In the genomic region with DNA sequence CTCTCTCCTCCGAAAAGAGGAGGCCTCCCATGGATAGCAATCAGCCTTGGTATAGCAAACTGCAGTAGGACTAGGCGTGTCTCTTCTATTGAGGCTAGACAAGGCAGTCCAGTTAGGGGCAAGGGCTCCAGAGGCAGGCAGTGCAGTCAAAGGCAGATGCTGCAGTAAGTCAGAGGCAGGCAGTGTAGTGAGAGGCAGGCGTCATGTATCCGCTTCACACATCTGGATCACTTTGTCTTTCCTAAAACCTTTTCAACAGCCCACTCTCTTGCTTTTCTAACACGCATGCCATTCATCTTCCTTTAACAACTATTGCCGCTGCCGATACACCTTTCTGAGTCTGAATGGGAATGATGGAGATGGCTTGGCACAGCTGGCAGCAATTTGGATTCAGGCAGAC, we compare ENCODE assay signal across 17 mouse cellular contexts. TPM values are rescaled to one million over a fixed set of nuclear protein-coding genes. Genes with fewer than 3 reads are reported as not detected.
DNase-seq lines count a peak whose midpoint lies in the region; ATAC-seq and TF ChIP-seq lines count a peak whose summit lies in the region.
"Had no signal": no experiment of that assay in that cellular context is flagged by ENCODE, and none has a peak within 500 bp of the region (broad histone marks: within the 10 kb centered on the region; RNA-seq: fewer than 3 reads in every experiment).

A gene (plus strand): TSS at position 301 of the 400 bp plus-strand sequence.

- TF ChIP-seq POLR2A in brain, embryonic 14.5 days (IDR thresholded peaks at IDR 0.05; ENCODE audit: borderline replicate concordance, extremely low read depth, insufficient read depth, insufficient read length, poor library complexity, severe bottlenecking), result no peak

- H3K4me3 ChIP-seq in kidney, embryonic 14.5 days (ENCODE audit: low read length), result no peak within 1 kb of the TSS
- no peak within 1 kb of the TSS for H3K4me3 ChIP-seq in forebrain, embryonic 14.5 days (ENCODE audit: low read depth, low read length)
- H3K4me3 ChIP-seq in midbrain, embryonic 12.5 days, result no peak within 1 kb of the TSS
- H3K4me3 ChIP-seq in intestine, embryonic 16.5 days (ENCODE audit: low read length), result no peak within 1 kb of the TSS
- H3K4me3 ChIP-seq: kidney, embryonic 15.5 days; liver, embryonic 15.5 days had no signal

- 71% methylated on average over 7 of the region's 7 CpGs for WGBS in kidney, embryonic 14.5 days
- 77% methylated on average over 7 of the region's 7 CpGs for WGBS in forebrain, embryonic 14.5 days
- WGBS in midbrain, embryonic 12.5 days, result 75% methylated on average over 7 of the region's 7 CpGs
- WGBS in intestine, embryonic 16.5 days, result 70% methylated on average over 7 of the region's 7 CpGs

- no peak within 1 kb of the TSS for H3K27ac ChIP-seq in kidney, embryonic 14.5 days (ENCODE audit: low read depth, low read length)
- no peak within 1 kb of the TSS for H3K27ac ChIP-seq in forebrain, embryonic 14.5 days (ENCODE audit: low read depth, low read length)
- no peak within 1 kb of the TSS for H3K27ac ChIP-seq in midbrain, embryonic 12.5 days (replicated peaks)
- no peak within 1 kb of the TSS for H3K27ac ChIP-seq in intestine, embryonic 16.5 days (ENCODE audit: low read length)
- H3K27ac ChIP-seq: kidney, embryonic 15.5 days; liver, embryonic 15.5 days had no signal

- H3K4me1 ChIP-seq in kidney, embryonic 14.5 days (ENCODE audit: control insufficient read depth, insufficient read depth, low read length), result peaks cover 5% of the 10 kb centered on the region
- H3K4me1 ChIP-seq in forebrain, embryonic 14.5 days (ENCODE audit: control insufficient read depth, insufficient read depth, low read length), result peaks cover 10% of the 10 kb centered on the region
- peaks cover 13% of the 10 kb centered on the region for H3K4me1 ChIP-seq in midbrain, embryonic 12.5 days
- peaks cover 4% of the 10 kb centered on the region; the same call in 1 of the 2 replicates for H3K4me1 ChIP-seq in intestine, embryonic 16.5 days (ENCODE audit: control insufficient read depth, insufficient read depth, low read length)

- H3K4me2 ChIP-seq in kidney, embryonic 14.5 days (replicated peaks; ENCODE audit: low read depth, low read length), result no peak within 1 kb of the TSS
- no peak within 1 kb of the TSS for H3K4me2 ChIP-seq in forebrain, embryonic 14.5 days (ENCODE audit: low read length)
- H3K4me2 ChIP-seq in midbrain, embryonic 12.5 days (replicated peaks), result no peak within 1 kb of the TSS
- no peak within 1 kb of the TSS for H3K4me2 ChIP-seq in intestine, embryonic 16.5 days (ENCODE audit: low read depth, low read length)
- H3K4me2 ChIP-seq: heart, embryonic 11.5 days; kidney, embryonic 15.5 days had no signal

- intact Hi-C loops in left cerebral cortex, postnatal 25 days (cut with DNase I), result no loop called here

- ATAC-seq in kidney, embryonic 14.5 days (ENCODE audit: low FRiP score, low TSS enrichment), result no peak
- ATAC-seq in forebrain, embryonic 14.5 days, result no peak
- ATAC-seq in midbrain, embryonic 12.5 days (ENCODE audit: low FRiP score, low read depth), result no peak
- ATAC-seq in intestine, embryonic 16.5 days, result no peak
- ATAC-seq in megakaryocyte progenitor cell, adult 5-6 weeks (replicated peaks; ENCODE audit: poor library complexity), result no peak
- ATAC-seq: CD4-positive, CD25-positive, alpha-beta regulatory T cell, adult 4 months had no signal

- no peaks in the 10 kb centered on the region for H3K36me3 ChIP-seq in kidney, embryonic 14.5 days (ENCODE audit: control insufficient read depth, insufficient read depth, low read length)
- H3K36me3 ChIP-seq in forebrain, embryonic 14.5 days (ENCODE audit: control insufficient read depth, insufficient read depth, low read length), result no peaks in the 10 kb centered on the region
- no peaks in the 10 kb centered on the region for H3K36me3 ChIP-seq in midbrain, embryonic 12.5 days
- no peaks in the 10 kb centered on the region for H3K36me3 ChIP-seq in intestine, embryonic 16.5 days (ENCODE audit: control insufficient read depth, insufficient read depth, low read length)
- H3K36me3 ChIP-seq: kidney, embryonic 15.5 days had no signal

- H3K27me3 ChIP-seq in kidney, embryonic 14.5 days (ENCODE audit: control insufficient read depth, insufficient read depth, low read length), result no peaks in the 10 kb centered on the region
- no peaks in the 10 kb centered on the region for H3K27me3 ChIP-seq in forebrain, embryonic 14.5 days (replicated peaks; ENCODE audit: control insufficient read depth, insufficient read depth, low read length)
- no peaks in the 10 kb centered on the region for H3K27me3 ChIP-seq in midbrain, embryonic 12.5 days
- H3K27me3 ChIP-seq in intestine, embryonic 16.5 days (replicated peaks; ENCODE audit: control insufficient read depth, insufficient read depth, low read length), result no peaks in the 10 kb centered on the region
- H3K27me3 ChIP-seq: kidney, embryonic 15.5 days; liver, embryonic 15.5 days had no signal

- TF ChIP-seq CTCF in brain, embryonic 14.5 days (IDR thresholded peaks at IDR 0.05; ENCODE audit: borderline replicate concordance, extremely low read depth, insufficient read depth, insufficient read length), result no peak

- no peak for DNase-seq in kidney, postnatal 10 days
- no peak for DNase-seq in brain, embryonic 14.5 days (ENCODE audit: low read depth)
- no peak for DNase-seq in forebrain, embryonic 14.5 days (ENCODE audit: low spot score)
- no peak for DNase-seq in left cerebral cortex, postnatal 25 days (ENCODE audit: low spot score in 2 of 2)
- DNase-seq: cerebellum, adult 11-12 months; heart, postnatal 36 days; layer of hippocampus, adult 9-11 months; lung, postnatal 14 days; thymus, postnatal 25 days had no signal

- H3K9me3 ChIP-seq in kidney, embryonic 14.5 days (ENCODE audit: control insufficient read depth, low read length), result no peaks in the 10 kb centered on the region
- H3K9me3 ChIP-seq in forebrain, embryonic 14.5 days (replicated peaks; ENCODE audit: control insufficient read depth, low read length), result no peaks in the 10 kb centered on the region
- H3K9me3 ChIP-seq in midbrain, embryonic 12.5 days, result no peaks in the 10 kb centered on the region
- no peaks in the 10 kb centered on the region for H3K9me3 ChIP-seq in intestine, embryonic 16.5 days (ENCODE audit: control insufficient read depth, low read length)
- H3K9me3 ChIP-seq: kidney, embryonic 15.5 days; liver, embryonic 15.5 days had no signal

- no peak within 1 kb of the TSS for H3K9ac ChIP-seq in kidney, embryonic 14.5 days (ENCODE audit: low read depth, low read length)
- no peak within 1 kb of the TSS for H3K9ac ChIP-seq in forebrain, embryonic 14.5 days (ENCODE audit: low read length)
- H3K9ac ChIP-seq in midbrain, embryonic 12.5 days (replicated peaks), result no peak within 1 kb of the TSS
- no peak within 1 kb of the TSS for H3K9ac ChIP-seq in intestine, embryonic 16.5 days (ENCODE audit: low read depth, low read length)
- H3K9ac ChIP-seq: kidney, embryonic 15.5 days; liver, embryonic 15.5 days had no signal

RNA-seq across cellular contexts. Expression of the gene that starts here (rescaled TPM):
- 6.2 and 11.1 TPM in 2 replicates for polyA plus RNA-seq in kidney, embryonic 14.5 days (2014; fragmentation: Nextera tagmentation; extraction: Ambion mirVana)
- 13.2 and 13.3 TPM in 2 replicates for polyA plus RNA-seq in brain, embryonic 14.5 days (2012; rRNA removed)
- 12.9 and 14.4 TPM in 2 replicates for polyA plus RNA-seq in forebrain, embryonic 14.5 days (2014; fragmentation: Nextera tagmentation; extraction: Ambion mirVana)
- polyA plus RNA-seq in midbrain, embryonic 12.5 days (2016; fragmentation: Nextera tagmentation; extraction: Ambion mirVana), result 11.8 and 13.6 TPM in 2 replicates
- polyA plus RNA-seq in intestine, embryonic 16.5 days (2015; fragmentation: Nextera tagmentation; extraction: Ambion mirVana), result 7.4 and 8.0 TPM in 2 replicates
- 1 to 10 TPM; 4.0 to 5.1 TPM for total RNA-seq in left cerebral cortex, postnatal 25 days (2021)
- 9.0 and 9.6 TPM in 2 replicates for total RNA-seq in megakaryocyte progenitor cell, adult 5-6 weeks (2015)
- 10.0 and 14.3 TPM in 2 replicates for total RNA-seq in megakaryocyte progenitor cell, adult 5-6 weeks (2017)
